In the genomic region with DNA sequence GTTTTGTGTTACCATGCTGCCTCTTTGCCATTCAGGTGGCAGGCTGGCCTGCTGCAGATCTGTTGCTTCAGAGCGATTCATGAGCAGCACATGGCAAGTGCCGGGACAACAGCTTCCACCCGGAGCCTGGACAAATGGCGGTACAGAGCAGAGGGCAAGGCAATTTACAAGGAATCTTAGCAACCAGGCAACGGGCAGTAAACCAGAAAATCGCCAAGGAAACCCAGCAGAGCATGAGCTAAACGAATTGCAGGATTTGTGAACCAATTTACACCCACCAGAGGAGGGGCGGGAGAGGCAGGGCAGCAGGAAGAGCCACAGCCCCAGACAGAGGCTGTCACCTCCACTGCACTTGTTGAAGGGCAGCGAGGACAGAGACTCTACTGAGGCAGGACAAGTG, we compare ENCODE assay signal across 8 mouse cellular contexts.
DNase-seq lines count a peak whose midpoint lies in the region; ATAC-seq and TF ChIP-seq lines count a peak whose summit lies in the region.

No protein-coding gene starts in this region.

- intact Hi-C loops in gastrocnemius, adult 2 months (cut with DNase I) = no loop called here
- intact Hi-C loops in heart, postnatal 14 days (cut with DNase I) = no loop called here

- no peak overlapping the region for H3K4me3 ChIP-seq in gastrocnemius, adult 2 months

- no peak overlapping the region for H3K27ac ChIP-seq in gastrocnemius, adult 2 months

- peak; percentile 43 for DNase-seq in cerebellum, adult 9-11 months
- peak; percentile 38 for DNase-seq in kidney, adult 18-20 months
- DNase-seq in left cerebral cortex, adult 18-20 months (ENCODE audit: low spot score in 2 of 2) = peak; percentile 26 to 30
- peak; percentile 48 for DNase-seq in retina, postnatal 1 day
- no peak for DNase-seq in gastrocnemius, adult 2 months
- no peak for DNase-seq in adrenal gland, postnatal 10 days
- no peak for DNase-seq in heart, postnatal 14 days

- TF ChIP-seq CTCF in gastrocnemius, adult 2 months (IDR thresholded peaks at IDR 0.05) = no peak

- ATAC-seq in cerebellum, adult (ENCODE audit: insufficient number of reproducible peaks, low FRiP score, low TSS enrichment) = no peak

Comparison
In these comparisons a context has a peak if more than half of its experiments do, and no peak if none do; other contexts are left out.
1. DNase-seq: peak in cerebellum, adult 9-11 months (single experiment), kidney, adult 18-20 months (single experiment), left cerebral cortex, adult 18-20 months (2 of 2) and retina, postnatal 1 day (single experiment); none in gastrocnemius, adult 2 months (single experiment), adrenal gland, postnatal 10 days (single experiment) and heart, postnatal 14 days (0 of 2).